Mouse (Mus musculus): ENCODE measurements at regions not wholly inside any gene's neighbourhood (a gene's known extent, or its start where the extent isn't known, plus 50 kb on each side); places are given as distances from the start of the nearest gene placed in this dataset.

DNA sequence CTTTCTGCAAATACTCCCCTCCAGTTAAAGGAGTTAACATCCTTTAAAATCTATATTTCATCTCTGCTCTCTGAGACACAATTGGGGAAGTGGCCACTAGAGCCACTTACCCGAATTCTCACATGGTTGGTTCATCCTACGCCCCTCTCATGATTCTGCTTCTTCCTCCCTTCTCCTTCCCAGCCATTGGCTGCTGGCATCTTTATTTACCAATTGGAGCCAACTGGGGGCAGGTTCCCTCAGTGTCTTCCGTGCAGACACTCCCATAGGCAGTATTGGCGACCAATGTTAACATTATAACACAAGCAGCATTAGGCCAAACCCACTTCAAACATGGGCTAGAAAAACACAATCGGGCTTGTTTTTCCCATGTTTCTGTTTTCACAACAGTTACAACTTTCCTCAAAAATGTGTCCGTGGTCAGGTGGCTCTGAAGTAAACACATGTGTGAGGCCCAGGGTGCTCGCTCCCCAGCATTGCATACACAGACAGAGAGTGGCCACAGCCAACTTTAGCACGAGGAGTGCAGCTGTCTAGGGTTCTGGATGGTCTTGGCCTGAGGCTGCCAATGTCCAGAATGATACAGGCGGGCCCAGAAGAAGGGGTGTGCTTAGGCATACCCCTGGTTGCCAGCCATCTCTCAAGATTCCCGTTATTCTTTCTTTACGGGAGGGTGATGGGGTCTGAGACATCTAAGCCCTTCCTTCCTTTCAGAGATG, 119.1 kb downstream of the Zfp706 start:
- Histone ChIP-seq H3K9me3 (ENCODE audit: control insufficient read depth, low read length) (no peaks in the 10 kb centered on the region), H3K4me1 (ENCODE audit: control insufficient read depth) (no peaks in the 10 kb centered on the region), H3K4me3 (replicated peaks) (no peak overlapping the region), H3K27me3 (ENCODE audit: control insufficient read depth) (peaks cover 23% of the 10 kb centered on the region), H3K36me3 (ENCODE audit: control insufficient read depth) (no peaks in the 10 kb centered on the region)
- TF ChIP-seq TAL1 (IDR thresholded peaks at IDR 0.05; ENCODE audit: low read length), result no peak
- TF ChIP-seq GATA1 (IDR thresholded peaks at IDR 0.05; ENCODE audit: low read length), result no peak

GRCm38 (mm10) chr15:36884671-36885365, 122.8 kb downstream of the Zfp706 start:
- H3K36me3 ChIP-seq (ENCODE audit: control insufficient read depth), result no peaks in the 10 kb centered on the region
- TF ChIP-seq GATA1 (IDR thresholded peaks at IDR 0.05; ENCODE audit: low read length) (no peak), TAL1 (IDR thresholded peaks at IDR 0.05; ENCODE audit: low read length) (no peak)
- H3K4me1 ChIP-seq (ENCODE audit: control insufficient read depth), result no peaks in the 10 kb centered on the region
- no peaks in the 10 kb centered on the region for H3K27me3 ChIP-seq (ENCODE audit: control insufficient read depth)
- H3K9me3 ChIP-seq (ENCODE audit: control insufficient read depth, low read length), result no peaks in the 10 kb centered on the region
- H3K4me3 ChIP-seq (replicated peaks), result no peak overlapping the region

DNA sequence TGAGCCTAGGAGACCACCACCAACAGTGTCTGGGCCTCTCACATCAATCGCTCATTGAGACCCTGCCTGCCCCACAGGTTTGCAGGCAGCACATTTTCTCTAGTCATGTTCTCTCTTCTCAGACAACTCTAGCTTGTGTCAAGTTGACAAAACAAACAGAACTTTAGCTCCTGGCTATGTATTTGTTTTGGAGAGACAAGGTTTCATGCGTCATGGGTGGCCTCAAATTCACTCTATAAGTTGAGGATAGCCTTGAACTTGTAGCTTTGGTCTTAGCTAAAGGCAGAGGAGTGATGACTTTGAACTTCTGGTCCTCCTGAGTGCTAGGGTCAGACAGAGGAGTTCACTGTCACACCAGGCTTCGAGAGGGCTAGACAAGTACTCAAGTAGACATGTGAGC, 123.5 kb downstream of the Zfp706 start:
- Histone ChIP-seq H3K4me3 (replicated peaks) (no peak overlapping the region), H3K27me3 (ENCODE audit: control insufficient read depth) (no peaks in the 10 kb centered on the region), H3K4me1 (ENCODE audit: control insufficient read depth) (no peaks in the 10 kb centered on the region), H3K36me3 (ENCODE audit: control insufficient read depth) (no peaks in the 10 kb centered on the region), H3K9me3 (ENCODE audit: control insufficient read depth, low read length) (no peaks in the 10 kb centered on the region)
- TF ChIP-seq TAL1 (IDR thresholded peaks at IDR 0.05; ENCODE audit: low read length) (no peak), GATA1 (IDR thresholded peaks at IDR 0.05; ENCODE audit: low read length) (no peak)

- no peaks in the 10 kb centered on the region for H3K4me1 ChIP-seq (ENCODE audit: control insufficient read depth)
- H3K27me3 ChIP-seq (ENCODE audit: control insufficient read depth), result no peaks in the 10 kb centered on the region
- no peak overlapping the region for H3K4me3 ChIP-seq (replicated peaks)
- H3K36me3 ChIP-seq (ENCODE audit: control insufficient read depth), result no peaks in the 10 kb centered on the region
- H3K9me3 ChIP-seq (ENCODE audit: control insufficient read depth, low read length), result no peaks in the 10 kb centered on the region
- TF ChIP-seq GATA1 (IDR thresholded peaks at IDR 0.05; ENCODE audit: low read length) (no peak), TAL1 (IDR thresholded peaks at IDR 0.05; ENCODE audit: low read length) (no peak)
Observed at GRCm38 (mm10) chr15:36883156-36883555, 124.4 kb downstream of the Zfp706 start.

DNA sequence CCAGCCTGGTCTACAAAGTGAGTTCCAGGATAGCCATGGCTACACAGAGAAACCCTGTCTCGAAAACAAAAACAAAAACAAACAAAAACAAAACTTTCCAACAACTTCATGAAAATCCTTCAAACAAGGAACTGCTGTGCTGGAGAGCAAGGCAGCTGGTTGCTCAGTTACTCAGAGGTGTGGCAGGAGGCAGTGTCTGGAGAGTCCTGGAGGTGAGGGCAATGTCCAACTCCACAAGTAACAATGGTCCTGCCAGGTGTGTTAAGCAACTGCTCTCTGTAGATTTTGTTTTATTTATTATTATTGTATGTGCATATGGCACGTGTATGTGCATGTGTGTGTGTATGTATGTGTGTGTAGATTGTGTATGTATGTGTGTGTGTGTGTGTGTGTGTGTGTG, 126.0 kb downstream of the Zfp706 start:
- no peaks in the 10 kb centered on the region for H3K36me3 ChIP-seq (ENCODE audit: control insufficient read depth)

GRCm38 (mm10) chr15:36880602-36881001, 127.0 kb downstream of the Zfp706 start:
- TF ChIP-seq GATA1 (IDR thresholded peaks at IDR 0.05; ENCODE audit: low read length) (no peak), TAL1 (IDR thresholded peaks at IDR 0.05; ENCODE audit: low read length) (no peak)
- H3K4me3 ChIP-seq (replicated peaks), result no peak overlapping the region
- peaks cover 8% of the 10 kb centered on the region for H3K4me1 ChIP-seq (ENCODE audit: control insufficient read depth)
- no peaks in the 10 kb centered on the region for H3K36me3 ChIP-seq (ENCODE audit: control insufficient read depth)
- H3K27me3 ChIP-seq (ENCODE audit: control insufficient read depth), result no peaks in the 10 kb centered on the region
- H3K9me3 ChIP-seq (ENCODE audit: control insufficient read depth, low read length), result no peaks in the 10 kb centered on the region

More for the DNA sequence above, 126.0 kb downstream of the Zfp706 start:
- TF ChIP-seq TAL1 (IDR thresholded peaks at IDR 0.05; ENCODE audit: low read length), result no peak
- no peak for TF ChIP-seq GATA1 (IDR thresholded peaks at IDR 0.05; ENCODE audit: low read length)
- Histone ChIP-seq H3K4me1 (ENCODE audit: control insufficient read depth) (no peaks in the 10 kb centered on the region), H3K9me3 (ENCODE audit: control insufficient read depth, low read length) (no peaks in the 10 kb centered on the region), H3K27me3 (ENCODE audit: control insufficient read depth) (no peaks in the 10 kb centered on the region), H3K4me3 (replicated peaks) (no peak overlapping the region)

- Histone ChIP-seq H3K4me3 (replicated peaks) (no peak overlapping the region), H3K4me1 (ENCODE audit: control insufficient read depth) (peaks cover 8% of the 10 kb centered on the region)
Observed at GRCm38 (mm10) chr15:36879587-36879986, 128.0 kb downstream of the Zfp706 start.

GRCm38 (mm10) chr15:36878960-36879359, 128.6 kb downstream of the Zfp706 start:
- peaks cover 8% of the 10 kb centered on the region for H3K4me1 ChIP-seq (ENCODE audit: control insufficient read depth)
- no peaks in the 10 kb centered on the region for H3K27me3 ChIP-seq (ENCODE audit: control insufficient read depth)
- TF ChIP-seq GATA1 (IDR thresholded peaks at IDR 0.05; ENCODE audit: low read length) (no peak), TAL1 (IDR thresholded peaks at IDR 0.05; ENCODE audit: low read length) (no peak)
- H3K9me3 ChIP-seq (ENCODE audit: control insufficient read depth, low read length), result no peaks in the 10 kb centered on the region
- no peak overlapping the region for H3K4me3 ChIP-seq (replicated peaks)
- H3K36me3 ChIP-seq (ENCODE audit: control insufficient read depth), result no peaks in the 10 kb centered on the region

More at GRCm38 (mm10) chr15:36879587-36879986, 128.0 kb downstream of the Zfp706 start:
- Histone ChIP-seq H3K36me3 (ENCODE audit: control insufficient read depth) (no peaks in the 10 kb centered on the region), H3K9me3 (ENCODE audit: control insufficient read depth, low read length) (no peaks in the 10 kb centered on the region), H3K27me3 (ENCODE audit: control insufficient read depth) (no peaks in the 10 kb centered on the region)
- TF ChIP-seq TAL1 (IDR thresholded peaks at IDR 0.05; ENCODE audit: low read length), result no peak
- TF ChIP-seq GATA1 (IDR thresholded peaks at IDR 0.05; ENCODE audit: low read length), result no peak

GRCm38 (mm10) chr15:36878276-36878675, 129.3 kb downstream of the Zfp706 start:
- Histone ChIP-seq H3K4me1 (ENCODE audit: control insufficient read depth) (peaks cover 8% of the 10 kb centered on the region), H3K36me3 (ENCODE audit: control insufficient read depth) (no peaks in the 10 kb centered on the region)

More at GRCm38 (mm10) chr15:36878276-36878675, 129.3 kb downstream of the Zfp706 start:
- Histone ChIP-seq H3K9me3 (ENCODE audit: control insufficient read depth, low read length) (no peaks in the 10 kb centered on the region), H3K27me3 (ENCODE audit: control insufficient read depth) (no peaks in the 10 kb centered on the region), H3K4me3 (replicated peaks) (no peak overlapping the region)
- no peak for TF ChIP-seq GATA1 (IDR thresholded peaks at IDR 0.05; ENCODE audit: low read length)
- no peak for TF ChIP-seq TAL1 (IDR thresholded peaks at IDR 0.05; ENCODE audit: low read length)

Measured in erythroblast, embryonic 14.5 days (primary cell).